Mouse (Mus musculus): Measurements from ENCODE around the gene Pnpla7.

DNA sequence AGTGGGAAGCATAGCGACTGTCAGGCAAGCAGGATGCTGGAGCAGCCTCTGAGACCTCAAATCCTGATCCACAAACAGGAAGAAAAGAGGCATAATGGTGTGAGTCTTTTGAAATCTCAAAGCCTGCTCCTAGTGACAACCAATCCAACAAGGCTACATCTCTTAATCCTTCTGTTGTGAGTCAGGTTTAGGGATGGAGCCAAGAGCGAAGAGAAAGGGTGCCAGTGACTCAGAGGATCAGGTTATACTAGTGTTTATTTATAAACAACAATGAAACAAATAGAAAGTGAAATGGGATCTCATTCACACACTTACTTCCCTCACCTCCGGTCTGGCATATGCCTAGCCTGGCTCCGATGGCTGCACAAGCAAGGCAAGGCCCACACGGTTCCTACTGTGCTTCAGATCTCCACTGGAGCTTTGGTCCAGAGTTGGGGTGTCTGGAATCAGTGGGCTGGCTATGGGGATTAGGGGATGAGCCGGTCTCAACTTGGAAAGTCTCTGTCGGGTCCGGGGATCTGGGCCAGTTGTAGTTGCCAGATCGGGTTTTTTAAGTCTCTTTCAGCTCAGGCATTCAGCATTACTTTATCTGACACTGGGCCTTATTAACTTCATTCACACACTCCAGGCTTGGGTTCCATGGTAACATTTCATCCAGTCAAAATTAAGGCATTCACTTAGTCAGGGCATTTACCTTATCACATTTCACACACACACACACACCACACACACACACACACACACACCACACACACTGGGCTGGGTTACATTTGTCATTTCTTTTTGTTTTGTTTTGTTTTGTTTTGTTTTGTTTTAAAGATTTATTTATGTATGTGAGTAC is 28.3 kb downstream of the Pnpla7 start:
- TF ChIP-seq TCF12 (IDR thresholded peaks at IDR 0.05; ENCODE audit: insufficient read depth, poor library complexity, severe bottlenecking) (no peak), POLR2A (IDR thresholded peaks at IDR 0.05; ENCODE audit: insufficient read length, low read depth) (no peak), MYOD1 (IDR thresholded peaks at IDR 0.05; ENCODE audit: control insufficient read depth in 1 of 3, insufficient read length in 2 of 3, low read depth in 2 of 3) (no peak), USF1 (IDR thresholded peaks at IDR 0.05; ENCODE audit: low read depth) (no peak), CEBPB (IDR thresholded peaks at IDR 0.05; ENCODE audit: insufficient read depth, poor library complexity, severe bottlenecking) (no peak), E2F4 (IDR thresholded peaks at IDR 0.05; ENCODE audit: insufficient read depth) (no peak), POLR2AphosphoS2 (IDR thresholded peaks at IDR 0.05; ENCODE audit: insufficient read length, low read depth) (no peak), SRF (IDR thresholded peaks at IDR 0.05; ENCODE audit: control insufficient read depth, insufficient read length, low read depth) (no peak)

All from myocyte (in vitro differentiated cells).